Mouse (Mus musculus): Measurements from ENCODE around the gene Fhit. TPM values are rescaled to one million over a fixed set of nuclear protein-coding genes. Genes with fewer than 3 reads are reported as not detected.

The Fhit gene
- total RNA-seq, 2 experiments from 2014 or later: 0.74 to 1.9 TPM

DNA sequence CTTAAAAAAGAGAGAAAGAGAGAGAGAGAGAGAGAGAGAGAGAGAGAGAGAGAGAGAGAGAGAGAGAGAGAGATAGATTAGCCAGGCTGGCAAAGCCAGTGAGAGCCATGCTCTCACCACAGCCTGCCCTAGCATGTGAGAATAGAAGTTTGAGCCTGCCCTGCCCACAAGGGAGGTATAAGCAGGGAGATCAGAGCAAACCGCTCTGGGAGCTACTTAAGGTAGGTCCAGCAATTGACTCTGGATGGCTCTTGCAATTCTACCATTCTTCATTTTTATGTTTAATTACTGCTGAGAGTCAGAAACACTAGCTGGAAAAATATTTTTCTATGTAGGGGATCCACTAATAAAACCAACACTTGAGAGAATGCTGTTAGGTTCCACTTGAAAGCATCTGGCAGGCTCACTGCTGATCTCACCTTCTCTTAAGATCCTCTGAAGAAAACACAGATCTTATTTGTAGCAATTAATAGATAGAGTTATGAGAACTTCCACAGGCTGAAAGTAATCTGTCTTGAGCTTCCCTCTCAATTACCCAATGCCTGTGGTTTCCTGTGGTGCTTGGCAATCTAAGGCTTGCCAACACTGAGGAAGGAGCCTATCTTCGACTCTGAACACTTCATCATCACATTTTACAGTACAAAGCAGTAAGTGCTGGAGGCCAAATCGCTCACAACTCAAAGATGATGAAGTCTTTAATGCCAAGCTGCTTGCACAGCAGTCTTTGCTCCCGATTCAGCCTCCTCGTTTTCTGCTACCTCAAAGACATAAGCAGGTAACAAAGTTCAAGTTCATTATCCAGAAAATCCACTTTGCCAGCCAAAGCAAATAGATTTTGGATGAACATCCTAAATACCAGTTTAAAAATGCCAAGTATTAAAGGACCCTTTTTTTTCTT, 793.8 kb downstream of the Fhit start:
- no peak for DNase-seq (ENCODE audit: low spot score)

DNA sequence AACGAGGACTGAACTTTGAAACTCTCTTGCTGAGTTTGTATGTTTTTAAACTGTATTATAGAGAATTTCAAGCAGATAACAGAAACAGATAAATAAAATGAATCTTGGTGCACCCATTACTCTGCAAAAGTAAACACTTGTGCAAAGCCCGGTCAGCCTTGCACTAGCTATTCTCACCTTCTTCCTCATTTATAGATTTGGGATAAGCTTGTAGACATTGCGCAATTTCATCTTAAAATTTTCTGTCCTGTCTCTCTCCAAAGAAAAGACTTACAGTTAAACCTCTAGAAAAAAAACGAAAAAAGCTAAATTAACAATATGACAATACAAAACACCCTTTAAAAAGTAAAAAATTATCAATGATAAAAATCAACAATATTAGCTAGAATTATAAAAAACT, 795.0 kb downstream of the Fhit start:
- no peak for DNase-seq (ENCODE audit: low spot score)

DNA sequence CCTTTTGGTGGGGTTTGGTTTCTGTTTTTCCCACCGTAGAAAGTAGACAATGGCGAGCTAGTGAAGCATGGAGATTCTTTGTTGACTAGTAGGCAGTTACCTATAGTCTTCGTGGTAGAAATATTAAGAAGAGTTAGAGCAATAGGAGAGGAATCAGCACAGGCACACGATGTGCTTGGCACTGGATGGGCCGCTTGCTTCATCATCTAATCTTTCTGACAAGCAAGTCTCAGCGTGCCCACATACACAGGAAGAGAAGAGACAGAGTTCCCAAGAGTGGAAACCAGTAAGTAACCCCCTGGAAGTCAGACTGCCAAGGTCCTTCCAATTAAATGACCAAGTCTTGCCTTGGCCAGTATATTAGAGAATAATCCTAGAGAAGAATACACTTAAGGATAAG, 797.6 kb downstream of the Fhit start:
- no peak for DNase-seq (ENCODE audit: low spot score)

DNA sequence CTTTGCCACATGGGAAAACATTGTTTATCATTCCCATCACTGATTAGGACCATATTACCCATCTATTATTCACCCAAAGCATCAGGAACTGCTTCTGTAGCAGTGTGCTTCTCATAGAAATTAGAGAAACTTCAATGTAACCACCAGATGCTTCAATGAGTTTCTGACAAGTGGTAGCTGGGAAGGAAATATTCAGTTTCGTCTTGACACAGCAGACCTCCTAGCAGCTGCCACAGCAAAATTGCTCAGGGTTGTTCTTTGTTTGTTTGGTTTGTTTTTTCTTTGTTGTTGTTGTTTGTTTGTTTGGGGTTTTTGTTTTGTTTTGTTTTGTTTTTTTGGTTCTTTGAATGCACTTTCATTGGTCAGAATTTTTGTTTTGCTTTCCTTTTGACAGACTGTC, 798.5 kb downstream of the Fhit start:
- no peak for DNase-seq (ENCODE audit: low spot score)

DNA sequence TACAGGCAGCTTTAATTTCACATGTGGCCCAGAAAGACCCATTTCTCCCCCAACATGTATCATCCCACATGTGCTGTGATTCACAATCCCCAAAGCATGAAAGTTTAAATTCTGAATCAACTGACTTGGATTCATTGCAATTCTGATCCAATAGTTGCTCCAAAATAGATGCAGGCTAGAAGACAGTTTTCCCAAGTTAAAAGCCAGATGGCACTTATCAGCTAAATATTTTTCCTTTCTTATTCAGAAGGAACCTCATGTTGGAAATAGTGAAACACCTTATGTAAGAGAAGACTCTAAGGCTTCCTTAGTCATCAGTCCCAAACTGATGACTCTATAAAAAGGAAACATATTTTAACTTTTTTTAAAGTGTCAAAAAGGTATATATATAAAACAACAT, 815.9 kb downstream of the Fhit start:
- no peak for DNase-seq (ENCODE audit: low spot score)

DNA sequence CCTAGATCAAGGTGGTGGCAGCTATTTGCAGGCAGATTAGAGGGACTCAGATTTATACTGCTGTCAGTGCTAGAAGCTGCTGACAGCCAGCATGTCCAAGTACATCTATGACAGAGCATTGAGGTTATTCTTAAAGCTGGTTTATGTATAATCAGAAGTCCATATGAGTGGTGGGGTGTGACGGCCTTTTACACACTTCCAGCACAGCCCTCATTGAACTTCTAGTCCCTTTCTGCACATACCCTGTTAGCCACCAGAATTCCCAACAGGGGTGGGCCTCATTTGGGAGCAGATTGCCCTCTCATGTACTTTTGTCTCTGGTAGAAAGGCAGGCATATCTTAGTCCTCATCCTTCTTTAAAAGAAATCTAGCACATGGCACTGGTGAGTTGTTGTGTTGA, 817.8 kb downstream of the Fhit start:
- DNase-seq (ENCODE audit: low spot score): no peak

DNA sequence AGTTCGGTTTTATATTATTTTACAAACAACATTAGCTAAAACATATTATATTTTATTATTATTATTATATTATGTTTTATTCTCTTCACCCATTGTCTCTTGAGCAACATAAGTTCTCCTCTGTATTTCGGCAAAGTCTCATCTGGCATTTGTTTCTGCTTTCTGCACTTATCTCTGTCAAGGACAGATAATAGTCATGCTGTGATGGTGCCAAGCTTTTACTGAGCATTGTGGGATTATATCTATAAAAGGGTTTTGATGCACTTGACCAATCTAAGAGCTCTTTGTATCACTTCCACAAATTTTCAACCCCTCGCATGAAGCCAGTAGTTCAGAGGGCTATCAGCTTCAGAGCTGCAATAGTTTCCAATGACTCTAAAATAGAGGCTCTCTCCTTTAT, 845.1 kb downstream of the Fhit start:
- DNase-seq (ENCODE audit: low spot score): no peak

DNA sequence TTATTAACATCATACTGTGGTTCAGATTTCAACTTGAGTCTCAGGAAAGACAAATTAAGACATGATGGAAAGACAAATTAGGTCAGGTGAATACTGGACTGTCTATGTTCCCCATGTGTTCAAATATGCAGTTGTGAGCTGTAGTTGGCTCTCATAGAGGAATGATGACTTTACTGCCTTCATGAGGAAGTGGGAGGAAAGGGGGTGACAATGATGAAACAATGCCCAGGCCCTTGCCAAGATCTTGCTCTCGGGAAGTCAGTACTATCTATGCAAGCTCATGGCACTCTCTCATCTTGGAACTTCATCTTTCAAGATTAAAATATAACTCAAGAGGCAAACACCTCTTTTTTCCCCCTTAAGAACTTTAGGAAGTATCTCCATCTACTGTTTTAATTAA, 849.6 kb downstream of the Fhit start:
- no peak for DNase-seq (ENCODE audit: low spot score)

DNA sequence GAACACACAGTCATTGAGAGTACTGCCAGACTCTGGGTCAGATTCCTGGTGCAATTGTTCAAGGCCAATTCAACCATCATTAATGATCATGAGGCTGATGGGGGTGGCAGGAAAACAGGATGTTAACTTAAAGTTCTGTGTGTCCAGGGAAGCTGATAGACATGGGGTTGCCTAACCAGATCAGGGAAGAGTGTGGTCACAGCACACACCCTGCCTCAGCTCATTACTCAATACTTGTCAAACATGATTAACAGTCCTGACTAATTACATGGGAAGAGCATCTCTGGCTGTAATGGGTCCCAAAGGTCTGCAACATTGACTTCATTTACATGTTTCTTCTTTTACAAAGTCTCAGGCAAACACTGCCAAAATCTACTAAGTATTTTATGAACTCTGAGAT, 856.5 kb downstream of the Fhit start:
- DNase-seq (ENCODE audit: low spot score): no peak

DNA sequence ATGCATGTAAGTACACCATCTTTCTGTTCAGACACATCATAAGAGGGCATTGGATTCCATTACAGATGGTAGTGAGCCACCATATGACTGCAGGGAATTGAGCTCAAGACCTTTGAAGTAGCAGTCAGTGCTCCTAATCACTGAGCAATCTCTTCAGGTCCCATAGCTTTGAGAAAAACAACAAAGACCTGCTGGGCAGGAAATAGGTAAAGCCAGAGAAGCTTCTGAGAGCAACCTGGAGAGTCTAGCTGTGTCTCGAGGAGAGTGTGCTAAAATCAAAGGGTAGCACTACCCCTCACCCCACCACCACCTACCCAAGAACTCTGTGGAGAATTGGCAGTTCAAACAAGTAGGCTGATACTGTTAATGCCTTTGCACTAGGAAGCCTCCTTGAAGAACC, 860.3 kb downstream of the Fhit start:
- no peak for DNase-seq (ENCODE audit: low spot score)

DNA sequence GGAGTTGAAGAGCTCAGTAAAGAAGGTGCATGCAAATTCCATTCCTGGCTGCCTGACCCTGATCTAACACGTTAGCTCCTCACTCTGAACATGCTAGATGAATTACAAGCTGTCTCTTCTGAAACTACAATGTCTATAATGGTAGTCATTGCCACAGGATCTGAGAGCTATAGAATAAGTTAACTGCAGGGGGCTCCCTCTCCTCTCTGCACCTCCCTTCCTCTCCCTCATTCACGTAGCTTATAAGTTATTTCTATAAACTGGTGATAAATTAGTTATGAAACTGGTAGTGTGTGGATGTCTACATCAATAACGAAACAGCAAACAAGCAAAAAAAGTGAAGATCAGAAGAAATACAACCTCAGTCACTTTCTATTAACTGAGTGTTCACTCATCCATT, 860.9 kb downstream of the Fhit start:
- DNase-seq (ENCODE audit: low spot score): no peak

DNA sequence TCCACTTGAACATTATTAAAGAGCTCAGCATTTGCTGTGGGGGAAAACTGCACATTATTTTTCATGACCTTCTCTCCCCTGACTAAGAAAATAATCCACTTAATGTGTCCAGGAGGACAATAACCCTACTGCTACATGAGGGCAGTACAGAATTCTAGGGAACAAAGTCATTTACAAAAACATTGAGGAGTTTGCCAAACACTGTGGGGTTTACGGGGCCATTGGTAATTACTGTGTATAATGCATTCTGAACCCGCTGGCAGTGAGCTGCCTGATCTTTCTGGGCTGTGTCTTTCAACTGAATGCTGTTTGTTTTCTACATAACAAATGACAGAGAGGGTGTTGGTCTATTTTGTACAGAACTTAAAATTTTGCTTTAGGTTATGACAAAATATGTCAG, 862.8 kb downstream of the Fhit start:
- no peak for DNase-seq (ENCODE audit: low spot score)

DNA sequence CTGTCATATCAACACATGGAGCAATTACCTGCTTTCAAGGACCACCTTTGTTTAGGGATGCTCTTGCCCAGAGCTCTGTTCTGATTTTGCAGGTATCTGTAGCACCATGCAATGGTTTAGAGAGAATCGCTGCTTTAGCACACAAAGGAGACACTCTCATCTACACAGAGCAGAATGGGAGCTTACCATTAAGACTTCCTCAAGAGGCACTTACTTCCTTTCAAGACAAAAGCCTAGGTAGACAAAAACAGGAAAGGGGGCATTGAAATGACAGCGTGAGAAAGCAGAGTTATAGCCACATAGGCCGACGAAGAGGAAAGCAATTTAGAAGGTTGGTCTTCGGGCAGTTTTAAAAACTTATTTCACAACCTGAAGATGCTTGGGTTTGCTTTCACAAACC, 872.8 kb downstream of the Fhit start:
- DNase-seq (ENCODE audit: low spot score): no peak

DNA sequence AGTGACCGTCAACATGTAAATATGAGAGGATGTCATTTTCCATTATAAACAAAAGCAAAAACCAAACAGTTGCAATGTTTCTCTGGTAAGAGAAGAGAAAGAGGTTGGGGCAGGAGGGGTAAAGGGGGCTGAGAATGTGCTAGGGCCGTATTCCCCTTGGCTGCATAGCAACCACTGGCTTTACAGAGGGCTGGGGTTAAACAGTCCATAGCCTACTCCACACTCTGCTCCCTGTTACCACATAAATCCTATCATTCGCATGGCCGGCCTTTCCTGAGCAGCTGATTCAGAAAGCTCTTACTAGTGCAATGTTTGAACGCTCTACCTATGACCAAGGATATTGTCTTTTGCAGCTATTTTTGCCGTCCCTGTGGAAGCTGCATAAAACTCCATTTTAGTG, 875.8 kb downstream of the Fhit start:
- no peak for DNase-seq (ENCODE audit: low spot score)

DNA sequence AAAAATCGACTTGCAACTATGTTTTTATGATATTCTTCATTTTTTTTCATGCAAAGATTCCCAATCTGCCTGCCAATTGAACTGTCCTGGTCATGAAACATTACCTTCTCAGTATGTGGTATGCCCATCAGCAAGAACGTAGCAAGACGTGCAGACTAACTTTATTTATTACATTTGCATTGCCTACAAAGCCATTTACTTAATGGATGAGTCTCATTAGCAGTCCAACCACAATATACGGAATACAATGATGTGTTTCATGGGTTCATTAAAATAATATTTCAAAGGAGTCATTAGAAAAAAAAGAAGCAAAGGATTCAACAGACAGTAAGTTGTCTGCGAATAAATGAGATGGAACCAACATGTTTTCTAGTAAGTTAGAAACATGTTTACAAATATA, 933.1 kb downstream of the Fhit start:
- no peak for DNase-seq (ENCODE audit: low spot score)

DNA sequence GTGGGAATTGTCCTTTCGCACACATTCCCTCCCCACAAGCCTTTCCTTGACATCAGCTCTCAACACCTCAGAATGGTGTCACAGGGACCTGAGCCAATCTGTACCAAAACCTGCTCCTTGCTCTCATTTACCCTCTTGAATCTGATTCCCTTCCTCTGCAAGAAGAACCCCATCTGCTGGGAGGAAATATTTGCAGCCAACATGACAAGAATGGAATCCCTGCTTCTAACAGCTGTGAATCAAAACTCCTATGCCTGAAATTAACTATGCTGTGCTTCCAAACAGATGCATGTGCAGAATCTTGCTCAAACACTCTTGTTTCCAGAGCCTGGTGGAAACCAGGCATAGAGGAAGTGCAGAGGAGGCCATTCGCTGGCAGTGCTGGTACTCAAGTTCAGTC, 940.0 kb downstream of the Fhit start:
- DNase-seq (ENCODE audit: low spot score): no peak

DNA sequence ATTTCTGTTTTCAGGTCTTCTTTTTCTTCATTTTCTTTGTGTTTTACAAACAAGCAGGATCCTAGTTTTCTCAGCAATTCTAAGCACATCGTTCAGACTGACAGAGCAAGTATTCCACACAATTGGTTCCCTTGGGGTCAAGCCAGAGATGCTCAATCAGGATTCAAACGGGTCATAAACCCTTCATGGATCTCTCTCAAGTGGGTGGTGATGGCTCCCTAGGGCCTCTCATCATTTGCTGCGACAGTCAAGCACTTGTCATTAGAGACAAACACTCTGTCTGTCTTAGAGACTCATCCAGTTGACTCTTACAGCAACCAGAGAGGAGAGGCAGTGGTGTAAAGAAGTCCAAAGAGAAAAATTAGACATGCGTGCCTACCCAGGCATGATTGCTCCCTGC, 948.6 kb downstream of the Fhit start:
- DNase-seq (ENCODE audit: low spot score): no peak

DNA sequence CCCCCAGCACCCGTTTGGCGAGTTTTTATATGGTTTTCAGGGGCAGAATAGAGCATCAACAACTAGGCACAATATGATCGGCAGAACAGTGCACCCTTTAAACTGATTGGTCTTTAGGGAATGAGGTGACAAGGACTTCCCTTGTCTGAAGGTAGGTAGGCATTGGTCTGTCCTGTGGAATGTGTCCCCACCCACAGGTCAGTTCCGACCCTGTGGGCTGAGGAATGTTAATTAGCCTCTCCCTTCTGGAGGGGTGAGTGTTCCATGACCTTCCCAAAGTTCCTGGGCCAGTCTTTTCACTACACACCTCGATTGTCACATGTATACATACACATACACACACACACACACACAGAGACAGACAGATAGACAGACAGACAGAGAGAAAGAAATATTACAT, 950.7 kb downstream of the Fhit start:
- no peak for DNase-seq (ENCODE audit: low spot score)

DNA sequence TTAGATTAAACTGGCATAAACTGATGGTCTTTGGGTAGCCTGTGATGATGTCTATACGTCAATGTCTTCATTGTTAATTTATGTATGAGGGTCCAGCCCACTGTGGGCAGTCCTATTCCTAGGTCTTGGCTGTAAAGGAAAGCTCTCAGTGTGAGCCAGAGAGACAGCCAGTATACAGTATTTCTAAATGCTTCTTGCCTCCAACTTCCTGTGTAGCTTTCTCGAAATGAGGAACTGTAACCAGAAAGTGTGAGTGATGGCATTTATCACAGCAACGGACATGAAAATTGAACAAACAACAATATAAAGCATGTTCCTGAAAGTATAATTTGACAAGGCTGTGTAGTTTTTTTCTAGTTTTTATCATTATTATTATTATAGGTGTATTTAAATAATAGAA, 952.8 kb downstream of the Fhit start:
- DNase-seq (ENCODE audit: low spot score): no peak

DNA sequence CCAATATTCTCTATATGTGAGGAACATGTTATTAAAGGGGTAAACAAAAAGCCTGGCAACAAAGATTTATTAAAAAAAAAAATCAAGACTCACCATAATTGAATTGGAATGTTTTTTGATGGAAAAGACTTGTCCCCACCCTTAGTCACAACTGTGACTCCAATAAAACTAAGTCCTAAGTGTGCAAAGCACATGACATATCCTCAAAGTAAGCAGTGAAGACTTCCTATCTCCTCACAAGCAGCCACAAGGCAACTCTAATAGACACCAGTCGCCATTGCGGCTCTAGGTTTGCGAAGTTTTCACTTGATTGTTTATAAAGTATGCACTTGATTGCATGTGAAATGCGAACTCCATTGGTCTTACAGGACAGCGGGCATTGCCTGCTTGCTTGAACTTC, 956.1 kb downstream of the Fhit start:
- no peak for DNase-seq (ENCODE audit: low spot score)

DNA sequence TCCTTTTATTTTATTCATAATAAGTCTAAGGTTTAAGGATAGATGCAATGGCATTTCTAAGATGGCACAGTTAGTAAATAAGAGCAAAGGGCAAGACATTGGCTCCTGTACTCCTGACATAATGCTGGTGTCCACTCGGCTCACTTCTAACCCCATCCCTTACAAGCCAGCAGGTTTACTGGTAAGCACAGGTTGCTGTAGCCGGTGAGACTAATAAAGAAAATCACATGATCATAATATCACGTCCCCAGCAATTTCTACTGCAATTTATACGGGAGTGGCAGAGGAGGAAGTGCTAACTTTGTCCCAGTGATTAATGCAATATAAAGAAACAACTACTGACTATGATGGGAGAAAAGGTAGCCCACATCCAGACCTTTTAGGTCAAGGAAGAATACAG, 956.5 kb downstream of the Fhit start:
- no peak for DNase-seq (ENCODE audit: low spot score)

DNA sequence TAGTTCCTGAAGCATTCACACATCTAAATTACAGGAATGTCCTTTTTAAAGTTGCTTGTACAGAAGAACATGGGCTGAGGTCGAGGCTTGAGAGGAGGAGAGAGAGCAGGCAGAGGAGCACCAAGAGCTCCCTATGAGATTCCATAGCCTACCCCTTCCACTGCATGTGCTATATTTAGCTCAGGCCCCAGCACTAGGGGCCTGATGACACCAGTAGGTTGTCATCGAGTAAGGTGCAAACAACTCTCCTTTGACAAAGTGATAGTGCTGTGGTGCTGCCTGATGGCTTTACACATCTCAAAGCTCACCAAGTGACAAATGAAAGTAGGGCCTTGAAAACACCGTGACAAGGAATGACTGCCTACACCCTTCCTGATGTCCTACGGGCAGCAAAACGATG, 967.7 kb downstream of the Fhit start:
- no peak for DNase-seq (ENCODE audit: low spot score)

DNA sequence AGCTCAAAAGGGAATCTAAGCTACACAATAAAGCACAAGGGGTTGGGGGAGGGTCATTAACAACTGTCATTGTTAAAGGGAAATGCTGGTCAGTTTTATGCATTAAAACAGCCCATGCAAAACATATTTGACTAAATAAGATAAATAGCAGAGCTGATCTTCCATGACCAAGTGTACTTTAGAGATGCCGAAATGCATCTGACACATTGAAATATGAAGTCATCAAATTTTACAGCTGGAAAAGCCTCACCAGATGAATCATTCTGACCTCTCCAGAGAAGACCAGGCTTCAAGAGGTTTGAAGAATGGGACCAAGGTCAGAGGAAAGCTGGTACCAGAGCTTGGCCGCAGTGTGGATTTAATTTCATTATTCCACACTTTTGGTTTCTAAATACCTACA, 990.1 kb downstream of the Fhit start:
- DNase-seq (ENCODE audit: low spot score): no peak
